Mouse (Mus musculus): ENCODE results near the gene Zfp57. TPM values are rescaled to one million over a fixed set of nuclear protein-coding genes. Genes with fewer than 3 reads are reported as not detected.

The Zfp57 gene
- 7.6 TPM for polyA plus RNA-seq (2014; fragmentation: Illumina TruSeq; extraction: RNeasy Lipid Tissue Mini Kit (QIAGEN cat#74804); ENCODE audit: insufficient read depth, low read depth, low replicate concordance)

GRCm38 (mm10) chr17:37000863-37001262, at the start of gene Zfp57:
Zfp57 (plus strand) TSS chr17:37001163.

GRCm38 (mm10) chr17:36957999-36958743, 42.8 kb upstream of the Zfp57 start, which contains the start of the genes Znrd1 and Znrd1as:
Znrd1 (minus strand) TSS chr17:36958559.
Znrd1as (plus strand) TSS chr17:36958592.

GRCm38 (mm10) chr17:36981221-36981813, 19.6 kb upstream of the Zfp57 start, which contains the start of gene 2410137M14Rik:
2410137M14Rik (minus strand) TSS chr17:36981237.

GRCm38 (mm10) chr17:36989437-36989836, 11.5 kb upstream of the Zfp57 start, which contains the start of gene H2-M5:
H2-M5 (minus strand) TSS chr17:36989537.

GRCm38 (mm10) chr17:37022628-37023576, 21.9 kb downstream of the Zfp57 start, which contains the start of gene Mog:
Mog (minus strand) TSS chr17:37023398.

GRCm38 (mm10) chr17:37045611-37046311, 44.8 kb downstream of the Zfp57 start, which contains the start of gene Gabbr1:
Gabbr1 (plus strand) TSS chr17:37045966.

Other genes with a start within 250 kb of the Zfp57 start
- gene H2-M10.5, start 228.3 kb upstream of the Zfp57 start, polyA plus RNA-seq (2014; fragmentation: Illumina TruSeq; extraction: RNeasy Lipid Tissue Mini Kit (QIAGEN cat#74804); ENCODE audit: insufficient read depth, low read depth, low replicate concordance), result not detected
- not detected for gene H2-M10.6, start 189.0 kb upstream of the Zfp57 start, polyA plus RNA-seq (2014; fragmentation: Illumina TruSeq; extraction: RNeasy Lipid Tissue Mini Kit (QIAGEN cat#74804); ENCODE audit: insufficient read depth, low read depth, low replicate concordance)
- 21.6 TPM for gene Trim26, start 164.0 kb upstream of the Zfp57 start, polyA plus RNA-seq (2014; fragmentation: Illumina TruSeq; extraction: RNeasy Lipid Tissue Mini Kit (QIAGEN cat#74804); ENCODE audit: insufficient read depth, low read depth, low replicate concordance)
- 0.49 TPM for gene Trim15, start 134.0 kb upstream of the Zfp57 start, polyA plus RNA-seq (2014; fragmentation: Illumina TruSeq; extraction: RNeasy Lipid Tissue Mini Kit (QIAGEN cat#74804); ENCODE audit: insufficient read depth, low read depth, low replicate concordance)
- 0.20 TPM for gene Trim10, start 131.6 kb upstream of the Zfp57 start, polyA plus RNA-seq (2014; fragmentation: Illumina TruSeq; extraction: RNeasy Lipid Tissue Mini Kit (QIAGEN cat#74804); ENCODE audit: insufficient read depth, low read depth, low replicate concordance)
- 0.18 TPM for gene Trim40, start 111.0 kb upstream of the Zfp57 start, polyA plus RNA-seq (2014; fragmentation: Illumina TruSeq; extraction: RNeasy Lipid Tissue Mini Kit (QIAGEN cat#74804); ENCODE audit: insufficient read depth, low read depth, low replicate concordance)
- gene Trim31, start 103.0 kb upstream of the Zfp57 start, polyA plus RNA-seq (2014; fragmentation: Illumina TruSeq; extraction: RNeasy Lipid Tissue Mini Kit (QIAGEN cat#74804); ENCODE audit: insufficient read depth, low read depth, low replicate concordance), result not detected
- 6.7 TPM for gene Rnf39, start 58.2 kb upstream of the Zfp57 start, polyA plus RNA-seq (2014; fragmentation: Illumina TruSeq; extraction: RNeasy Lipid Tissue Mini Kit (QIAGEN cat#74804); ENCODE audit: insufficient read depth, low read depth, low replicate concordance)
- 112 TPM for gene Ppp1r11, start 49.4 kb upstream of the Zfp57 start, polyA plus RNA-seq (2014; fragmentation: Illumina TruSeq; extraction: RNeasy Lipid Tissue Mini Kit (QIAGEN cat#74804); ENCODE audit: insufficient read depth, low read depth, low replicate concordance)
- 84.8 TPM for gene Znrd1, start 42.6 kb upstream of the Zfp57 start, polyA plus RNA-seq (2014; fragmentation: Illumina TruSeq; extraction: RNeasy Lipid Tissue Mini Kit (QIAGEN cat#74804); ENCODE audit: insufficient read depth, low read depth, low replicate concordance)
- gene Znrd1as, start 42.6 kb upstream of the Zfp57 start, polyA plus RNA-seq (2014; fragmentation: Illumina TruSeq; extraction: RNeasy Lipid Tissue Mini Kit (QIAGEN cat#74804); ENCODE audit: insufficient read depth, low read depth, low replicate concordance), result 9.5 TPM
- gene 2410137M14Rik, start 19.9 kb upstream of the Zfp57 start, polyA plus RNA-seq (2014; fragmentation: Illumina TruSeq; extraction: RNeasy Lipid Tissue Mini Kit (QIAGEN cat#74804); ENCODE audit: insufficient read depth, low read depth, low replicate concordance), result not detected
- 0.42 TPM for gene H2-M5, start 11.6 kb upstream of the Zfp57 start, polyA plus RNA-seq (2014; fragmentation: Illumina TruSeq; extraction: RNeasy Lipid Tissue Mini Kit (QIAGEN cat#74804); ENCODE audit: insufficient read depth, low read depth, low replicate concordance)
- gene Mog, start 22.2 kb downstream of the Zfp57 start, polyA plus RNA-seq (2014; fragmentation: Illumina TruSeq; extraction: RNeasy Lipid Tissue Mini Kit (QIAGEN cat#74804); ENCODE audit: insufficient read depth, low read depth, low replicate concordance), result not detected
- 13.0 TPM for gene Gabbr1, start 44.8 kb downstream of the Zfp57 start, polyA plus RNA-seq (2014; fragmentation: Illumina TruSeq; extraction: RNeasy Lipid Tissue Mini Kit (QIAGEN cat#74804); ENCODE audit: insufficient read depth, low read depth, low replicate concordance)
- gene Olfr90, start 87.3 kb downstream of the Zfp57 start, polyA plus RNA-seq (2014; fragmentation: Illumina TruSeq; extraction: RNeasy Lipid Tissue Mini Kit (QIAGEN cat#74804); ENCODE audit: insufficient read depth, low read depth, low replicate concordance), result not detected
- not detected for gene Olfr91, start 97.1 kb downstream of the Zfp57 start, polyA plus RNA-seq (2014; fragmentation: Illumina TruSeq; extraction: RNeasy Lipid Tissue Mini Kit (QIAGEN cat#74804); ENCODE audit: insufficient read depth, low read depth, low replicate concordance)
- gene Olfr92, start 118.9 kb downstream of the Zfp57 start, polyA plus RNA-seq (2014; fragmentation: Illumina TruSeq; extraction: RNeasy Lipid Tissue Mini Kit (QIAGEN cat#74804); ENCODE audit: insufficient read depth, low read depth, low replicate concordance), result not detected
- gene Olfr93, start 160.3 kb downstream of the Zfp57 start, polyA plus RNA-seq (2014; fragmentation: Illumina TruSeq; extraction: RNeasy Lipid Tissue Mini Kit (QIAGEN cat#74804); ENCODE audit: insufficient read depth, low read depth, low replicate concordance), result not detected
- gene Ubd, start 192.7 kb downstream of the Zfp57 start, polyA plus RNA-seq (2014; fragmentation: Illumina TruSeq; extraction: RNeasy Lipid Tissue Mini Kit (QIAGEN cat#74804); ENCODE audit: insufficient read depth, low read depth, low replicate concordance), result 0.45 TPM
- not detected for gene Olfr94, start 199.8 kb downstream of the Zfp57 start, polyA plus RNA-seq (2014; fragmentation: Illumina TruSeq; extraction: RNeasy Lipid Tissue Mini Kit (QIAGEN cat#74804); ENCODE audit: insufficient read depth, low read depth, low replicate concordance)
- not detected for gene Olfr95, start 212.0 kb downstream of the Zfp57 start, polyA plus RNA-seq (2014; fragmentation: Illumina TruSeq; extraction: RNeasy Lipid Tissue Mini Kit (QIAGEN cat#74804); ENCODE audit: insufficient read depth, low read depth, low replicate concordance)
- gene Olfr96, start 219.0 kb downstream of the Zfp57 start, polyA plus RNA-seq (2014; fragmentation: Illumina TruSeq; extraction: RNeasy Lipid Tissue Mini Kit (QIAGEN cat#74804); ENCODE audit: insufficient read depth, low read depth, low replicate concordance), result not detected
- gene Olfr97, start 236.2 kb downstream of the Zfp57 start, polyA plus RNA-seq (2014; fragmentation: Illumina TruSeq; extraction: RNeasy Lipid Tissue Mini Kit (QIAGEN cat#74804); ENCODE audit: insufficient read depth, low read depth, low replicate concordance), result not detected

Measured in lung, adult 10 weeks (tissue).